Mouse (Mus musculus): ENCODE results near the gene Abt1. TPM values are rescaled to one million over a fixed set of nuclear protein-coding genes. Genes with fewer than 3 reads are reported as not detected.
A peak's percentile ranks its signal among the peaks of the same experiment; 100 is the strongest.

Abt1 gene
- polyA plus RNA-seq, 1 experiment from 2014 or later: 14.2 TPM

- no peaks in the 10 kb centered on the region for H3K9me3 ChIP-seq
- WGBS: under 1% methylated on average over 25 of the region's 25 CpGs
- ATAC-seq (ENCODE audit: borderline replicate concordance, extremely low read depth, low FRiP score, low TSS enrichment): peak; percentile 88
- peak overlapping the region; percentile 68 for H3K4me3 ChIP-seq
- H3K36me3 ChIP-seq: no peaks in the 10 kb centered on the region
- H3K9ac ChIP-seq: peak overlapping the region; percentile 69
- no peaks in the 10 kb centered on the region for H3K4me1 ChIP-seq
- peak overlapping the region; percentile 59 for H3K4me2 ChIP-seq
- H3K27me3 ChIP-seq: 0 out of 2 replicates have a peak, but pooled peaks cover 3% of the 10 kb centered on the region
- peak overlapping the region; percentile 94 for H3K27ac ChIP-seq
These were observed 29.7 kb upstream of the Abt1 start for GRCm38 (mm10) chr13:23453362-23453862.

DNA sequence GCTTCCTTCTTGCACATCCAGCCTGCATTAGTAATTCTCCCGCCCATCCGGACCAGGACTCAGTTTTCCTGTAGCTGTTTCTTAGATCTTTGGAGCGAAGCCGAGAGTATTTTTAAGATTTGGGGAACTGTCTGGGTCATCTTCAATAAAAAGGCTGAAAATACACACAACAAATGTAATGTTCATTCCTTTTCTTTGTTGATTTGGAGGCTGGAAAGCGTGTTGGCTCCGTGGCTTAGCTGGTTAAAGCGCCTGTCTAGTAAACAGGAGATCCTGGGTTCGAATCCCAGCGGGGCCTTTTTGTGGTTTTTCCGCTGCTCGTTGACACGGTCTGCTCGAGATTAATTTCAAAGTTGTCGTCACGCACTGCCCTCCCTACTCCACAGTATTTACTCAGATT is 26.7 kb upstream of the Abt1 start:
- Histone ChIP-seq H3K27me3 (no peaks in the 10 kb centered on the region), H3K27ac (peak overlapping the region; percentile 53; the same call in 1 of the 2 replicates), H3K4me3 (peak overlapping the region; percentile 56), H3K4me1 (peaks cover 6% of the 10 kb centered on the region; the same call in 1 of the 2 replicates), H3K9me3 (no peaks in the 10 kb centered on the region), H3K36me3 (no peaks in the 10 kb centered on the region), H3K4me2 (peak overlapping the region; percentile 77), H3K9ac (peak overlapping the region; percentile 44)
- ATAC-seq (ENCODE audit: borderline replicate concordance, extremely low read depth, low FRiP score, low TSS enrichment): peak; percentile 36; the same call in 1 of the 2 replicates
- WGBS: under 1% methylated on average over 15 of the region's 15 CpGs

- Histone ChIP-seq H3K9me3 (no peaks in the 10 kb centered on the region), H3K4me3 (peak overlapping the region; percentile 56), H3K4me2 (peak overlapping the region; percentile 77), H3K27ac (peak overlapping the region; percentile 50), H3K27me3 (no peaks in the 10 kb centered on the region), H3K36me3 (no peaks in the 10 kb centered on the region), H3K4me1 (peaks cover 9% of the 10 kb centered on the region), H3K9ac (peak overlapping the region; percentile 44)
- ATAC-seq (ENCODE audit: borderline replicate concordance, extremely low read depth, low FRiP score, low TSS enrichment): no peak
- WGBS: under 1% methylated on average over 24 of the region's 24 CpGs
These were observed 25.8 kb upstream of the Abt1 start for GRCm38 (mm10) chr13:23449235-23450095.

GRCm38 (mm10) chr13:23448758-23449157 is 25.1 kb upstream of the Abt1 start:
- no peak for ATAC-seq (ENCODE audit: borderline replicate concordance, extremely low read depth, low FRiP score, low TSS enrichment)
- WGBS: 50% methylated on average over 3 of the region's 3 CpGs
- Histone ChIP-seq H3K27me3 (no peaks in the 10 kb centered on the region), H3K9ac (no peak overlapping the region), H3K36me3 (no peaks in the 10 kb centered on the region), H3K4me3 (peak overlapping the region; percentile 56), H3K4me2 (peak overlapping the region; percentile 77), H3K4me1 (peaks cover 12% of the 10 kb centered on the region), H3K9me3 (no peaks in the 10 kb centered on the region), H3K27ac (no peak overlapping the region)

GRCm38 (mm10) chr13:23446498-23446952 is 22.9 kb upstream of the Abt1 start:
- peak; percentile 60; the same call in 1 of the 2 replicates for ATAC-seq (ENCODE audit: borderline replicate concordance, extremely low read depth, low FRiP score, low TSS enrichment)
- Histone ChIP-seq H3K4me1 (peaks cover 12% of the 10 kb centered on the region), H3K27ac (peak overlapping the region; percentile 99), H3K9me3 (no peaks in the 10 kb centered on the region), H3K27me3 (no peaks in the 10 kb centered on the region), H3K4me2 (peak overlapping the region; percentile 73), H3K4me3 (peak overlapping the region; percentile 83), H3K36me3 (no peaks in the 10 kb centered on the region), H3K9ac (peak overlapping the region; percentile 55)
- WGBS: 0% methylated on average over 16 of the region's 16 CpGs

DNA sequence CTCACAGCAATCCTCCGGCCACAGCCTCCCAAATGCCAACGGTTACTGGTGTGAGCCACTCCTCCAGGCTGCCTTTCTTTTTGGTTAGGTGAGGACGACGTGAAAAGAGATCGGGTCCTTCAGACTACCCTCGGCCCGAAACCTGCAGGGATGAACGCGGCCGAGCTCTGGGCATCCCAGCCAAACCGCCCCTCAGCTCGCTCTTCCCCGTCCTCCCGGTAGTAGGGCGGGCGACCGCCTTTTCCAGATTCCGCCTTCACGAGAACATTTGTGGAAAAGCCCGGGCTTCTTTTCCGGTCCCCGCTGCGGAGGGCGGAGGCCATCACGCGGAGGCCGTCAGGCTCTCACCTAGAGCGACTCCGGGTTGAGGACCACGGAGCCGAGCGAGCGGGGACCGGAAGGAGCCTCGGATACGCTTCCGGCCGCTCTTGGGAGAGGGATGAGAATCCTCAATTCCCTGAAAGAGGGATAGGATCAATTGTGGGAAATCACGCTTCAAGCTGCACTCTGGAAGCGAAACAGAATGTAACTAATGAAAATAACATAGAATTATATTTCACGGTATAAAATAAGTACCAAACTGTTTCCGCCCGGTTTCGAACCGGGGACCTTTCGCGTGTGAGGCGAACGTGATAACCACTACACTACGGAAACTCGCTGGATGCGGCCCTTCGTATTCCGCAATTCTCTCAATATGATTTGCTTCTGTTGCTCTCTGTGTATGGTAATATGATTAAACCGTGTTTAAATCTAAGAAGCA is 22.1 kb upstream of the Abt1 start:
- Histone ChIP-seq H3K9me3 (no peaks in the 10 kb centered on the region), H3K27me3 (no peaks in the 10 kb centered on the region), H3K9ac (peak overlapping the region; percentile 85), H3K27ac (peak overlapping the region; percentile 99), H3K36me3 (no peaks in the 10 kb centered on the region), H3K4me2 (peak overlapping the region; percentile 73), H3K4me3 (peak overlapping the region; percentile 83), H3K4me1 (peaks cover 12% of the 10 kb centered on the region)
- WGBS: under 1% methylated on average over 55 of the region's 55 CpGs
- ATAC-seq (ENCODE audit: borderline replicate concordance, extremely low read depth, low FRiP score, low TSS enrichment): peak; percentile 90

DNA sequence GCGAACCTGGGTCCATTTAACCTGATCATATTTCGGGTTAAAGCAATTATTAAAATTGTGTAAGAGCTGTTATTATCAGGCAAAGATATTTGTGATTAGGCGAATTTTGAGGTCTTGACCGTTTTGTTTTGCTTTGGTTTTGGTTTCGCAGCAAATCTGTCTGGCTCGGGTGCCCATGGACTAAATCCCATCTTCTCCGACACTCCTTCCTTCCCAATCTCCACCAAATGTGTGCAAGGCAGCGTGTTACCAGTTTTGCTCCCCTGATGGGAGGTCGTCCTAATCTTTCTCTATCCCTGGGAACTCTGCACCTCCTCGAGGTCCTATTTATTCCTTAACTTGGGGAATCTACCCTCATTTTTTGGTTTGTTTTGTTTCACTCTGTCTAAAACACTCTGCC is 21.5 kb upstream of the Abt1 start:
- 4% methylated on average over 10 of the region's 10 CpGs for WGBS
- Histone ChIP-seq H3K4me1 (peaks cover 12% of the 10 kb centered on the region), H3K9ac (peak overlapping the region; percentile 85), H3K36me3 (no peaks in the 10 kb centered on the region), H3K27ac (peak overlapping the region; percentile 99), H3K9me3 (no peaks in the 10 kb centered on the region), H3K4me3 (peak overlapping the region; percentile 83), H3K27me3 (no peaks in the 10 kb centered on the region), H3K4me2 (peak overlapping the region; percentile 73)
- no peak for ATAC-seq (ENCODE audit: borderline replicate concordance, extremely low read depth, low FRiP score, low TSS enrichment)

DNA sequence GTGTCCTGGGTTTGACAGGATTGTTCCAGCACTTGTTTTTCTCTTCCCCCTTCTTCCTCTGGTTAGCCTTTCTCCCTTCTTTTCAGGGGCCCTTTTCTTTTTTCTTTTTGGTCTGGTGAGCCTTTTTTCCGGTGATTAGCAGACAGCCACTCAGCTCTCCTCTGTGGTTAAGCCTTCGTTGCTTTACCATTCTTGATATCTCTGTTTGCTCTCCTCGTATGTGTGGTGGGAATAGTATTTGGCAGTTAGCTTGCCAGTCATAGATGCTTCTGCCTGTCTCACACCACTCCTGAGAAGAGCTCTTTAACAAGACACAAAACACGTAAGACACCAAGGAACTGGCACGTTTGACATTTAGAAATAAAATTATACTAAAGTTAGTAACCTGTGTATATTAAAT is 20.8 kb upstream of the Abt1 start:
- Histone ChIP-seq H3K4me1 (peaks cover 12% of the 10 kb centered on the region), H3K9me3 (no peaks in the 10 kb centered on the region), H3K27ac (peak overlapping the region; percentile 24; the same call in 1 of the 2 replicates), H3K36me3 (no peaks in the 10 kb centered on the region), H3K4me3 (peak overlapping the region; percentile 83; the same call in 1 of the 2 replicates), H3K4me2 (peak overlapping the region; percentile 73), H3K27me3 (no peaks in the 10 kb centered on the region), H3K9ac (no peak overlapping the region)
- WGBS: 42% methylated on average over 5 of the region's 5 CpGs
- no peak for ATAC-seq (ENCODE audit: borderline replicate concordance, extremely low read depth, low FRiP score, low TSS enrichment)

DNA sequence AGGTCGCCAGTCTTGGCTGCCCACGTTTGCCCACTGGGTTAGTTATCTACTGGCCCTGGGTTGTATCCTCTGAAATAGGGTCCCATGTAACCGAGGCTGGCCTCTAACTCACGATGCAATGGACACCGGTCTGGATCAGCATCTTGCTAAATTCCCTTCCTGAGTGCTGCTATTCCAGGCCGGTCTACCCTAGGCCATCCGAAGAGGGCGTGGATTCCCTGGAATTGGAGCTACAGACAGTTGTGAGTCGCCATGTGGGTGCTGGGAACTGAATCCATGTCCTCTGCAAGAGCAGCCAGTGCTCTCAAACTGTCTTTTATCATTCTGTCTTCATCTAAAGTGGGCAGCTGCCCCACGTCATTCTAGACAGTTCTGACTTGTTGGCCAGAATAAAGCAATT is 16.2 kb upstream of the Abt1 start:
- no peak overlapping the region for H3K4me2 ChIP-seq
- no peak for ATAC-seq (ENCODE audit: borderline replicate concordance, extremely low read depth, low FRiP score, low TSS enrichment)
- H3K4me3 ChIP-seq: no peak overlapping the region
- no peaks in the 10 kb centered on the region for H3K27me3 ChIP-seq
- H3K27ac ChIP-seq: no peak overlapping the region
- H3K36me3 ChIP-seq: no peaks in the 10 kb centered on the region
- H3K9me3 ChIP-seq: no peaks in the 10 kb centered on the region
- peaks cover 14% of the 10 kb centered on the region for H3K4me1 ChIP-seq
- no peak overlapping the region for H3K9ac ChIP-seq
- 65% methylated on average over 10 of the region's 10 CpGs for WGBS

DNA sequence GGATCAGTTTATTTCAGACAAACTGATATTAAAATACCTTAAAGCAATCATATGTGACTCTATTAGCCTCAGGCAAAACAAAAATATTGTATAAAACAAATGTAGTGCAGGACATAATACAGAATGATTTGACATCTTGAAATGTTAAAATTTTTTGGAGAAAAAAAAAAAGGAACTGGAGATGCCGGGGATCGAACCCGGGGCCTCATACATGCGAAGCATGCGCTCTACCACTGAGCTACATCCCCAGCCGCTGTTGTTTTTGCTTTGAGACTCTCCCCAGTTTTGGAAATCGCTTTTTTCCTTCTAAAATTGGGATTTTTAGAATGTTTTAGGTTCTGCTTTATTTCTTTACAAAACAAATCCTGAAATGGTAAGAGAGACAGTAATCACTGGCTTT is 14.9 kb upstream of the Abt1 start:
- Histone ChIP-seq H3K4me2 (peak overlapping the region; percentile 74), H3K9ac (no peak overlapping the region), H3K9me3 (no peaks in the 10 kb centered on the region), H3K4me3 (peak overlapping the region; percentile 51), H3K27me3 (no peaks in the 10 kb centered on the region), H3K4me1 (peaks cover 15% of the 10 kb centered on the region), H3K27ac (peak overlapping the region; percentile 29; the same call in 1 of the 2 replicates), H3K36me3 (no peaks in the 10 kb centered on the region)
- WGBS: 0% methylated on average over 7 of the region's 7 CpGs
- ATAC-seq (ENCODE audit: borderline replicate concordance, extremely low read depth, low FRiP score, low TSS enrichment): peak; percentile 65; the same call in 1 of the 2 replicates

DNA sequence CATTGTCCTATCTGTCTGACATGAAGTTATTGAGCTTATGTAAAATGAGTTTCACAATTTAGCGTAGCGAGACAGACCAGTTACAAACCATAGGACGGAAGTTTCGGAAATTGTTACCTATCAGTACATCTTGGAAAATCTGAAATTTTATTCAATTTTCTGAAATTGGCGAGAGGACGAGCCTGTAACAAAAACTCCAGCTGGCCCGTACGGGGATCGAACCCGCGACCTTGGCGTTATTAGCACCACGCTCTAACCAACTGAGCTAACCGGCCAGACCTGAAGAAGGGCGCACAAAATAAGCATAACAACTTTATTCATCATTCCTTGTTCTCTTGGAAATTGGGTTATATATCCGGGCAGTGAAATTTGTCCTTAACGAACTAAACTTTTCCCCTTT is 14.2 kb upstream of the Abt1 start:
- H3K4me3 ChIP-seq: peak overlapping the region; percentile 51
- H3K9me3 ChIP-seq: no peaks in the 10 kb centered on the region
- H3K27me3 ChIP-seq: no peaks in the 10 kb centered on the region
- peak overlapping the region; percentile 80 for H3K27ac ChIP-seq
- under 1% methylated on average over 17 of the region's 17 CpGs for WGBS
- H3K36me3 ChIP-seq: no peaks in the 10 kb centered on the region
- ATAC-seq (ENCODE audit: borderline replicate concordance, extremely low read depth, low FRiP score, low TSS enrichment): peak; percentile 88
- H3K4me1 ChIP-seq: peaks cover 19% of the 10 kb centered on the region
- H3K9ac ChIP-seq: peak overlapping the region; percentile 60
- peak overlapping the region; percentile 74 for H3K4me2 ChIP-seq

Data from lung, embryonic 15.5 days (tissue).